Mouse (Mus musculus): ENCODE results near the gene Agrp.
A peak's percentile ranks its signal among the peaks of the same experiment; 100 is the strongest.

Agrp gene

GRCm38 (mm10) chr8:105549506-105549905, 87.7 kb downstream of the Agrp start:
- no peak for DNase-seq (ENCODE audit: low spot score)

GRCm38 (mm10) chr8:105546384-105547350, 90.5 kb downstream of the Agrp start:
- no peak for DNase-seq (ENCODE audit: low spot score)

- DNase-seq (ENCODE audit: low spot score), result no peak
These were observed 91.9 kb downstream of the Agrp start for GRCm38 (mm10) chr8:105545249-105545648.

- no peak for DNase-seq (ENCODE audit: low spot score)
These were observed 92.5 kb downstream of the Agrp start for GRCm38 (mm10) chr8:105544544-105545205.

- DNase-seq (ENCODE audit: low spot score), result no peak
These were observed 93.5 kb downstream of the Agrp start for GRCm38 (mm10) chr8:105543703-105544102.

GRCm38 (mm10) chr8:105542808-105543207, 94.4 kb downstream of the Agrp start:
- no peak for DNase-seq (ENCODE audit: low spot score)

DNA sequence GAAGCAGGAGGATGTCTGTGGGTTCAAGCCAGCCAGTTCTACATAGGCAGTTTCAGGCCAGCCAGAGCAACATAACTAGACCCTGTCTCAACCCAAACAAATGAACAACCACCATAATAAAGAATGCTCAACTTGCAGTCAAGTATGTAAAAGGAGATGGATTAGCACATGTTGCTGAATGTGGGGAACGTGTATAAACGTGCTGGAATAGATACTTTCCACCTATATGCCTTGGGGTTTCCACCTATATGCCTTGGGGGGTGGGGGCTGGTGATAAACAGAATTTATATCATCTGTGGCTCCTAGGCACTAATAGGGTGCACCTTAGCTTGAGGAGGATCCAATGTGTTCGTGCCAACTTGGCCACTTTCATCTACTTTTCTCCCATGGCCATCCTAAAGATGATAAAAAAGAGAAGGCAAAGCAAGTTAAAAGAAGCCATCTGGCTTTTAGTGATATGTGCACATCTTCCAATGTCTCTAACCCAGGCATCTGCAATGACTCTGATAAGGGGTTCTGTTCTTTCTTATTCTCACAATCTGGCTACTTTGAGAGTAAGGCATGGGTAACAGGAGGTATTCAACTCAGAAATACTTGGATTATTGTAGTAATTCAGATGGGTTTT, 95.0 kb downstream of the Agrp start:
- DNase-seq (ENCODE audit: low spot score), result no peak

DNA sequence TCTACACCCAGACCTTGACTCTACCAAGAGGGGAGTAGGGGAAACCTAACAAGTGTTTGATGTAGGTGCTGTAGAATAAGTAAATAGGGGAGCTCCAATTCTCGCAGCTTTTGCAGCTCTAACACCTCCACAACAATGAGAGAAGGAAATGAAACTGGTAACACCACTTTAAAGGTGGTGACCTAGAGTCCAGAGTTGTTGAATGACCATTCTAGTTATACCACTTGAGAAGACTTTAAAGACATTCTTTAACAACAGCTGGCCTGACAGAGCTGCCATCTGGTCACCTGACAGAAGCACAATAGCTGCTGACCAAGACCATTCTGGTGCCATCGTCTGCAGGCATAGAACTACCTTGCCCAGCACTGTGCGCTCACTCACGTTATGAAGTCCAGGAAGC, 98.3 kb downstream of the Agrp start:
- no peak for DNase-seq (ENCODE audit: low spot score)

- DNase-seq (ENCODE audit: low spot score), result no peak
These were observed 100.0 kb downstream of the Agrp start for GRCm38 (mm10) chr8:105537011-105537677.

- no peak for DNase-seq (ENCODE audit: low spot score)
These were observed 100.6 kb downstream of the Agrp start for GRCm38 (mm10) chr8:105536546-105536945.

- peak; percentile 91 for DNase-seq (ENCODE audit: low spot score)
These were observed 103.3 kb downstream of the Agrp start for GRCm38 (mm10) chr8:105533892-105534329.

DNA sequence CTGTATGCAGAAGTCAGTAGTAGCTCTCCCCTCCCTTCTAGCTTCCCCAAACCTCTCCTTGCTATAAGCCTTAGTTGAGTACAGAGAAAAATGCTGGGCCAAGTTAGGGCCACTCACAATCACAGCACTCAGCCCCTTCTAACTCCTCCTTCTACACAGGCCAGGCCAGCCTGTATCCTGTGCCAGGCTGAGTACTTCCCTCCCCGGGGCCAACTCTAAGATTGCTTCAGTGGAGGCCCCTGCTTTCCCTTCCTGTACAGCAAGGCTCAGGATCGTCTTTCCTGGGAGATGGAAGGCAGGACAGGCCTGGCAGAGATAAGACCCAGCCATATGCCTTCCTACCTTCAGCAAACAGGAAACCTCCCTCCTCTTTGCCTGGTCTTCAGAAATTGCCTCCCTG, 103.8 kb downstream of the Agrp start:
- DNase-seq (ENCODE audit: low spot score), result no peak

- no peak for DNase-seq (ENCODE audit: low spot score)
These were observed 105.4 kb downstream of the Agrp start for GRCm38 (mm10) chr8:105531774-105532173.

DNA sequence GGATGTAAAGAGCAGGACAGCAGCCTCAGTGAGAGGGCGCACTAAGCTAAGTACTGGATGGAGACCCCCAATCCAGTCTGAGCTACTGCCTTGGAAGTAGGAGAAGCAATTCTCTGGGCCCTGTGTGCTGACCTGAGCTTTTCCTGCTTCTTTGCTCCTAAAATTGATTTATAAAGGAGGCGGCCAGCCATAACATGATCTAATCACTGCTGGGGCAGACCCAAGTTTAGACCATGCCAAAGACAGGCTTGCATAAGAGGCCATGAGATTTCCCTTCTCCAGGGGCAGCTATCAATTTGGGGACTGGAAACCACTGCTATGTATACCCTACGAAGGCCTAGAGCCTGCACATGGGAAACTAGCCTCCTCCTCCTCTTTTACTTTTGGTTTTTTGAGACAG, 107.9 kb downstream of the Agrp start:
- DNase-seq (ENCODE audit: low spot score), result no peak

GRCm38 (mm10) chr8:105528206-105528605, 109.0 kb downstream of the Agrp start:
- no peak for DNase-seq (ENCODE audit: low spot score)

DNA sequence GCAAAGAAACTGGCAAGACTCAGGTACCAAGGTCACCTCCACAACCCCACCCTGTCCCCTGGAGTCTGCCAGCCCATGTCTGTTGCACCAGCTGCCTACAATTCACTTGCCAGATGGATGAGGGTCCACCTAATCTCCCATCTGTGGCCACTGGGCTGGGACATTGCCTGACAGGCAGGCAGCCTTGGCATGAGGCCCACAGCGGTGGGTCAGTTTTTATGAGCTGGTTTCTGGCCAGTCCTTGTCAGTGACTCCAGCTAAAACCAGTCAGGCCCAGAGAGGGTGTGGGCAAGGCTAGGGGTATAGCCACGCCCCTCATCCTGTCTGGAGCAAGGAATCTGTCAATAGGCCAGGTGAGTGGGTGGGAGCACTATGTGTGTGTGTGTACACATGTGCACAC, 110.1 kb downstream of the Agrp start:
- DNase-seq (ENCODE audit: low spot score), result no peak

DNA sequence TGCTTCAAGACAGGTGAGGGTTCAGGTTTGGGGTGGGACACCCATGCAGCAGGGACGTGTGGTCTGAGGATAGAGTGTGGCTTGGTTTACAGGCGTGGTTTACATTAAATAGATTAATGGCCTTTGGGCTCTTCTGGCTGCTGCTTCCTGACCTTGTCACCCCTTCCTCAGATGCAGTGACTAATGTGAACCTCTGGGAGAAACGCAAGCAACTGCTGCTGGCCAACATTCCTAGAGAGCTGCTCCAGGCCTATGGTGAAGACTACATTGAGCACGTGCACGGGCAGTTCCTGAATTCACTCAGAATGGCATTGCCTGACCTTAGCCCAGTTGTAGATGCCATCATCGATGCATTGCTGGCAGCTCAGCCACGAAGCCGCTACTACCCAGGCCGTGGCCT, 114.3 kb downstream of the Agrp start:
- DNase-seq (ENCODE audit: low spot score), result peak; percentile 56

DNA sequence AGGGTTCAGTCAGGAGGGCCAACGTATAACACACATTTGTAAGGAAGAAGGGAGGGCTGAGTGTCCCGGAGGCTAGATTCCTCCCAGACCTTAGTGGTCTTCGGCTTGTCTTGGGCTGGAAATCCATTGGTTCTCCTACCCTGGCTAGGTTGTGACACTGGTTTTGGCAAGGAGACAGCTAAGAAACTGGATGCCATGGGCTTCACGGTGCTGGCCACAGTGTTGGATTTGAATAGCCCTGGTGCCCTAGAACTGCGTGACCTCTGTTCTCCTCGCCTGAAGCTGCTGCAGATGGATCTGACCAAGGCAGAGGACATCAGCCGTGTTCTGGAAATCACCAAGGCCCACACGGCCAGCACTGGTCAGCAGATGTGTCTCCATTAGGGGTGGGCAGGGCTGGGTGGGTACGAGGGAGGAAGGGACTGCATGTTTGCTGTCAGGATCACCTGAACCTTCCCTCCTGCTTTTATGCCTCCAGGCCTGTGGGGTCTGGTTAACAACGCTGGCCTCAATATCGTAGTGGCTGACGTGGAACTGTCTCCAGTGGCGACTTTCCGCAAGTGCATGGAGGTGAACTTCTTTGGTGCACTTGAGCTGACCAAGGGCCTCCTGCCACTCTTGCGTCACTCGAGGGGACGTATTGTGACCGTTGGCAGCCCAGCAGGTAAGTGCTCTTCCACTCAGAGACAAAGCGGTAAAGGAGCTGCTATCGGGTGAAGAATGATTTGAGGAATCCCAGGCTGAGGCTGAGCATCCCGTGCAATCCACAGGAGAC, 115.0 kb downstream of the Agrp start:
- no peak for DNase-seq (ENCODE audit: low spot score)

- peak; percentile 65 for DNase-seq (ENCODE audit: low spot score)
These were observed 116.1 kb downstream of the Agrp start for GRCm38 (mm10) chr8:105521061-105521460.

- no peak for DNase-seq (ENCODE audit: low spot score)
These were observed 116.7 kb downstream of the Agrp start for GRCm38 (mm10) chr8:105520521-105520920.

DNA sequence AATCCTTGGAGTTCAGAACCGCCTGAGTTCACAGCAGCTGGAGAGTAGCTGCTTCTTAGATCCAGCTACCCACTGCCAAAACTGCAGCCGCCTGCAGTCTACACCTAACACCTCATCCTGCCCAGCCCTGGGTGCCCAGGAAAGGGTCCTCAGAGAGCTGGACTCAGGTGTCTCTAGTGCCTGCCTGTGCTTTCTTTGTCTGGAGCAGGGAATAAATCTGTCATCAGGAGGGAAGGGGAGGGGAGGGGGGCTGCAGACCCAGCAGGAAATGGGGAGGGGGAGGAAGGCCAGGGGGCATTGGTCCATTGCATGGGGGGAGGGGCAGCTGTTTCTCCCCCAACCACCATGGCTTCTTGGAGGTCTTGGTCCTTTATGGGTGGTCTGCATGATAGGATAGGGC, 117.6 kb downstream of the Agrp start:
- DNase-seq (ENCODE audit: low spot score), result peak; percentile 65

Data from embryo, embryonic 10 days (tissue).